Mouse (Mus musculus): ENCODE data around the gene Hoxa11. TPM values are rescaled to one million over a fixed set of nuclear protein-coding genes. Genes with fewer than 3 reads are reported as not detected.
A peak's percentile ranks its signal among the peaks of the same experiment; 100 is the strongest.

The Hoxa11 gene
- total RNA-seq, 2 experiments from 2014 or later, result not detected

- no peak for DNase-seq (ENCODE audit: low spot score in 2 of 2)
- no peak for TF ChIP-seq CTCF (conservative IDR thresholded peaks at IDR 0.05)
- Histone ChIP-seq H3K27ac (no peak within 1 kb of the TSS), H3K4me3 (no peak within 1 kb of the TSS)
These were observed 37.3 kb downstream of the Hoxa11 start, which contains the start of gene Hoxa6 for GRCm38 (mm10) chr6:52208072-52208867. TSS of gene Hoxa6 (minus strand) at chr6:52208722.

GRCm38 (mm10) chr6:52207684-52207976 is 38.0 kb downstream of the Hoxa11 start:
- no peak for DNase-seq (ENCODE audit: low spot score in 2 of 2)
- no peak for TF ChIP-seq CTCF (conservative IDR thresholded peaks at IDR 0.05)
- Histone ChIP-seq H3K4me3 (no peak overlapping the region), H3K27ac (no peak overlapping the region)

GRCm38 (mm10) chr6:52206882-52207683 is 38.5 kb downstream of the Hoxa11 start:
- Histone ChIP-seq H3K4me3 (no peak overlapping the region), H3K27ac (no peak overlapping the region)
- no peak for TF ChIP-seq CTCF (conservative IDR thresholded peaks at IDR 0.05)
- no peak for DNase-seq (ENCODE audit: low spot score in 2 of 2)

- TF ChIP-seq CTCF (conservative IDR thresholded peaks at IDR 0.05), result no peak
- H3K4me3 ChIP-seq, result no peak overlapping the region
These were observed 39.7 kb downstream of the Hoxa11 start for GRCm38 (mm10) chr6:52205638-52206621.

GRCm38 (mm10) chr6:52205221-52205620 is 40.4 kb downstream of the Hoxa11 start:
- DNase-seq (ENCODE audit: low spot score in 2 of 2), result no peak
- TF ChIP-seq CTCF (conservative IDR thresholded peaks at IDR 0.05), result no peak
- Histone ChIP-seq H3K4me3 (no peak overlapping the region), H3K27ac (no peak overlapping the region)

More at GRCm38 (mm10) chr6:52205638-52206621, 39.7 kb downstream of the Hoxa11 start:
- no peak overlapping the region for H3K27ac ChIP-seq
- DNase-seq (ENCODE audit: low spot score in 2 of 2), result no peak

GRCm38 (mm10) chr6:52204050-52204752 is 41.4 kb downstream of the Hoxa11 start, which contains the start of gene Hoxa5:
TSS of gene Hoxa5 (minus strand) at chr6:52204587.
- no peak within 1 kb of the TSS for H3K4me3 ChIP-seq
- peak; percentile 75 for TF ChIP-seq CTCF (conservative IDR thresholded peaks at IDR 0.05)
- no peak within 1 kb of the TSS for H3K27ac ChIP-seq
- no peak for DNase-seq (ENCODE audit: low spot score in 2 of 2)

GRCm38 (mm10) chr6:52203371-52204049 is 42.1 kb downstream of the Hoxa11 start:
- Histone ChIP-seq H3K4me3 (no peak overlapping the region), H3K27ac (no peak overlapping the region)
- TF ChIP-seq CTCF (conservative IDR thresholded peaks at IDR 0.05), result no peak

GRCm38 (mm10) chr6:52203121-52203370 is 42.6 kb downstream of the Hoxa11 start:
- Histone ChIP-seq H3K27ac (no peak overlapping the region), H3K4me3 (no peak overlapping the region)
- DNase-seq (ENCODE audit: low spot score in 2 of 2), result no peak
- TF ChIP-seq CTCF (conservative IDR thresholded peaks at IDR 0.05), result no peak

More at GRCm38 (mm10) chr6:52203371-52204049, 42.1 kb downstream of the Hoxa11 start:
- DNase-seq (ENCODE audit: low spot score in 2 of 2), result no peak

GRCm38 (mm10) chr6:52202362-52203120 is 43.1 kb downstream of the Hoxa11 start:
- no peak for DNase-seq (ENCODE audit: low spot score in 2 of 2)
- TF ChIP-seq CTCF (conservative IDR thresholded peaks at IDR 0.05), result no peak
- H3K4me3 ChIP-seq, result no peak overlapping the region
- no peak overlapping the region for H3K27ac ChIP-seq

GRCm38 (mm10) chr6:52201269-52201668 is 44.3 kb downstream of the Hoxa11 start:
- Histone ChIP-seq H3K27ac (no peak overlapping the region), H3K4me3 (no peak overlapping the region)
- no peak for DNase-seq (ENCODE audit: low spot score in 2 of 2)
- no peak for TF ChIP-seq CTCF (conservative IDR thresholded peaks at IDR 0.05)

GRCm38 (mm10) chr6:52200751-52201250 is 44.8 kb downstream of the Hoxa11 start:
- DNase-seq (ENCODE audit: low spot score in 2 of 2), result no peak
- H3K27ac ChIP-seq, result no peak overlapping the region
- H3K4me3 ChIP-seq, result no peak overlapping the region
- no peak for TF ChIP-seq CTCF (conservative IDR thresholded peaks at IDR 0.05)
